Mouse (Mus musculus): Measurements from ENCODE around the gene Kcnq5.
"Not testable (repeated sequence)": the region's sequence is repeated elsewhere in the genome, so short reads cannot be mapped to it uniquely, and the experiment has no call there.

Gene Kcnq5

GRCm38 (mm10) chr1:21837387-21837786 lies 124.4 kb downstream of the Kcnq5 start:
- no peak for DNase-seq (ENCODE audit: low spot score)

- DNase-seq (ENCODE audit: low spot score), result no peak
Observed at GRCm38 (mm10) chr1:21836337-21836736, 125.4 kb downstream of the Kcnq5 start.

GRCm38 (mm10) chr1:21829909-21830455 lies 131.8 kb downstream of the Kcnq5 start:
- no peak for DNase-seq (ENCODE audit: low spot score)

GRCm38 (mm10) chr1:21820066-21820630 lies 141.6 kb downstream of the Kcnq5 start:
- DNase-seq (ENCODE audit: low spot score), result no peak

GRCm38 (mm10) chr1:21805064-21805463 lies 156.7 kb downstream of the Kcnq5 start:
- no peak for DNase-seq (ENCODE audit: low spot score)

- no peak for DNase-seq (ENCODE audit: low spot score)
Observed at GRCm38 (mm10) chr1:21804477-21804866, 157.3 kb downstream of the Kcnq5 start.

GRCm38 (mm10) chr1:21803751-21804476 lies 157.8 kb downstream of the Kcnq5 start:
- no peak for DNase-seq (ENCODE audit: low spot score)

GRCm38 (mm10) chr1:21780746-21781145 lies 181.0 kb downstream of the Kcnq5 start:
- DNase-seq (ENCODE audit: low spot score), result no peak

GRCm38 (mm10) chr1:21777560-21777959 lies 184.2 kb downstream of the Kcnq5 start:
- DNase-seq (ENCODE audit: low spot score), result no peak

GRCm38 (mm10) chr1:21773931-21774330 lies 187.8 kb downstream of the Kcnq5 start:
- no peak for DNase-seq (ENCODE audit: low spot score)

GRCm38 (mm10) chr1:21770494-21770893 lies 191.2 kb downstream of the Kcnq5 start:
- DNase-seq (ENCODE audit: low spot score), result no peak

- DNase-seq (ENCODE audit: low spot score), result no peak
Observed at GRCm38 (mm10) chr1:21749297-21749696, 212.4 kb downstream of the Kcnq5 start.

- DNase-seq (ENCODE audit: low spot score), result no peak
Observed at GRCm38 (mm10) chr1:21729131-21729530, 232.6 kb downstream of the Kcnq5 start.

- not testable (repeated sequence) for DNase-seq (ENCODE audit: low spot score)
Observed at GRCm38 (mm10) chr1:21723231-21723630, 238.5 kb downstream of the Kcnq5 start.

- DNase-seq (ENCODE audit: low spot score), result no peak
Observed at GRCm38 (mm10) chr1:21721246-21721645, 240.5 kb downstream of the Kcnq5 start.

- no peak for DNase-seq (ENCODE audit: low spot score)
Observed at GRCm38 (mm10) chr1:21714816-21715215, 246.9 kb downstream of the Kcnq5 start.

GRCm38 (mm10) chr1:21712711-21713110 lies 249.0 kb downstream of the Kcnq5 start:
- no peak for DNase-seq (ENCODE audit: low spot score)

GRCm38 (mm10) chr1:21690458-21690857 lies 271.3 kb downstream of the Kcnq5 start:
- DNase-seq (ENCODE audit: low spot score), result no peak

GRCm38 (mm10) chr1:21688918-21689317 lies 272.8 kb downstream of the Kcnq5 start:
- no peak for DNase-seq (ENCODE audit: low spot score)

- DNase-seq (ENCODE audit: low spot score), result no peak
Observed at GRCm38 (mm10) chr1:21684444-21684843, 277.3 kb downstream of the Kcnq5 start.

- no peak for DNase-seq (ENCODE audit: low spot score)
Observed at GRCm38 (mm10) chr1:21676805-21677204, 284.9 kb downstream of the Kcnq5 start.

GRCm38 (mm10) chr1:21660840-21661239 lies 300.9 kb downstream of the Kcnq5 start:
- DNase-seq (ENCODE audit: low spot score), result no peak

GRCm38 (mm10) chr1:21650820-21651219 lies 310.9 kb downstream of the Kcnq5 start:
- DNase-seq (ENCODE audit: low spot score), result no peak

- DNase-seq (ENCODE audit: low spot score), result no peak
Observed at GRCm38 (mm10) chr1:21635406-21635805, 326.3 kb downstream of the Kcnq5 start.
